Mouse (Mus musculus): ENCODE results near the gene Fam126a. TPM values are rescaled to one million over a fixed set of nuclear protein-coding genes. Genes with fewer than 3 reads are reported as not detected.
"Not testable (repeated sequence)": the region's sequence is repeated elsewhere in the genome, so short reads cannot be mapped to it uniquely, and the experiment has no call there.

Gene Fam126a
- polyA plus RNA-seq, 2 experiments = 15.4 to 64.8 TPM

- TF ChIP-seq EP300 (IDR thresholded peaks at IDR 0.05; ENCODE audit: low read depth) (no peak), CTCF (IDR thresholded peaks at IDR 0.05; ENCODE audit: low read depth) (peak; percentile 78)
- Histone ChIP-seq H3K9ac (replicated peaks) (no peak overlapping the region), H3K27me3 (ENCODE audit: control insufficient read depth, insufficient read depth, low read length) (no peaks in the 10 kb centered on the region), H3K4me2 (ENCODE audit: low read depth) (no peak overlapping the region), H3K9me3 (ENCODE audit: control insufficient read depth, low read length) (no peaks in the 10 kb centered on the region), H3K4me1 (replicated peaks; ENCODE audit: control insufficient read depth in 2 of 2, insufficient read depth in 2 of 2, low read length in 1 of 2) (peaks cover 4 to 13% of the 10 kb centered on the region in 2 experiments; a peak in 3 of 4 replicates), H3K27ac (no peak overlapping the region), H3K36me3 (replicated peaks; ENCODE audit: control insufficient read depth, insufficient read depth, low read depth) (no peaks in the 10 kb centered on the region), H3K4me3 (ENCODE audit: insufficient read depth in 1 of 2, low read depth in 2 of 2, low read length in 2 of 2) (no peak overlapping the region)
- 69% methylated on average over 4 of the region's 4 CpGs for WGBS (ENCODE audit: insufficient replicate concordance)
- ATAC-seq (ENCODE audit: insufficient read depth) (no peak), DNase-seq (ENCODE audit: low read depth in 3 of 3, low spot score in 3 of 3) (peak in 1 of 3 experiments; percentile 19)
Observed at GRCm38 (mm10) chr5:23889461-23889860, 141.0 kb downstream of the Fam126a start.

- Histone ChIP-seq H3K27me3 (ENCODE audit: control insufficient read depth, insufficient read depth, low read length) (no peaks in the 10 kb centered on the region), H3K4me3 (ENCODE audit: insufficient read depth in 1 of 2, low read depth in 2 of 2, low read length in 2 of 2) (no peak overlapping the region), H3K4me1 (replicated peaks; ENCODE audit: control insufficient read depth in 2 of 2, insufficient read depth in 2 of 2, low read length in 1 of 2) (peaks cover 2 to 4% of the 10 kb centered on the region in 2 experiments; a peak in 2 of 4 replicates), H3K9me3 (ENCODE audit: control insufficient read depth, low read length) (no peaks in the 10 kb centered on the region), H3K4me2 (ENCODE audit: low read depth) (no peak overlapping the region), H3K27ac (no peak overlapping the region), H3K9ac (replicated peaks) (no peak overlapping the region), H3K36me3 (replicated peaks; ENCODE audit: control insufficient read depth, insufficient read depth, low read depth) (no peaks in the 10 kb centered on the region)
- TF ChIP-seq CTCF (IDR thresholded peaks at IDR 0.05; ENCODE audit: low read depth) = no peak
- no peak for TF ChIP-seq EP300 (IDR thresholded peaks at IDR 0.05; ENCODE audit: low read depth)
- DNase-seq (ENCODE audit: low read depth in 3 of 3, low spot score in 3 of 3) (no peak), ATAC-seq (ENCODE audit: insufficient read depth) (no peak)
- WGBS (ENCODE audit: insufficient replicate concordance) = 37% methylated on average over 3 of the region's 3 CpGs
Observed at GRCm38 (mm10) chr5:23887111-23887510, 143.4 kb downstream of the Fam126a start.

- H3K4me1 ChIP-seq (replicated peaks; ENCODE audit: control insufficient read depth in 2 of 2, insufficient read depth in 2 of 2, low read length in 1 of 2) = no peaks in the 10 kb centered on the region
- H3K4me2 ChIP-seq (ENCODE audit: low read depth) = no peak overlapping the region
- H3K9ac ChIP-seq (replicated peaks) = no peak overlapping the region
- H3K27me3 ChIP-seq (ENCODE audit: control insufficient read depth, insufficient read depth, low read length) = peaks cover 2% of the 10 kb centered on the region; the same call in 1 of the 2 replicates
- H3K9me3 ChIP-seq (ENCODE audit: control insufficient read depth, low read length) = no peaks in the 10 kb centered on the region
- no peak overlapping the region for H3K4me3 ChIP-seq (ENCODE audit: insufficient read depth in 1 of 2, low read depth in 2 of 2, low read length in 2 of 2)
- 41% methylated on average over 5 of the region's 5 CpGs for WGBS (ENCODE audit: insufficient replicate concordance)
- H3K36me3 ChIP-seq (replicated peaks; ENCODE audit: control insufficient read depth, insufficient read depth, low read depth) = no peaks in the 10 kb centered on the region
- TF ChIP-seq EP300 (IDR thresholded peaks at IDR 0.05; ENCODE audit: low read depth) = no peak
- no peak overlapping the region for H3K27ac ChIP-seq
- no peak for DNase-seq (ENCODE audit: low read depth in 3 of 3, low spot score in 3 of 3)
- no peak for ATAC-seq (ENCODE audit: insufficient read depth)
Observed at GRCm38 (mm10) chr5:23874457-23874856, 156.0 kb downstream of the Fam126a start.

GRCm38 (mm10) chr5:23872586-23872985 lies 157.9 kb downstream of the Fam126a start:
- no peak overlapping the region for H3K4me2 ChIP-seq (ENCODE audit: low read depth)
- H3K27me3 ChIP-seq (ENCODE audit: control insufficient read depth, insufficient read depth, low read length) = peaks cover 2% of the 10 kb centered on the region; the same call in 1 of the 2 replicates
- H3K4me3 ChIP-seq (ENCODE audit: insufficient read depth in 1 of 2, low read depth in 2 of 2, low read length in 2 of 2) = no peak overlapping the region
- 52% methylated on average over 6 of the region's 6 CpGs for WGBS (ENCODE audit: insufficient replicate concordance)
- DNase-seq (ENCODE audit: low read depth in 3 of 3, low spot score in 3 of 3) (no peak), ATAC-seq (ENCODE audit: insufficient read depth) (no peak)
- TF ChIP-seq EP300 (IDR thresholded peaks at IDR 0.05; ENCODE audit: low read depth) = no peak
- no peak for TF ChIP-seq CTCF (IDR thresholded peaks at IDR 0.05; ENCODE audit: low read depth)
- no peaks in the 10 kb centered on the region for H3K9me3 ChIP-seq (ENCODE audit: control insufficient read depth, low read length)
- no peaks in the 10 kb centered on the region for H3K4me1 ChIP-seq (replicated peaks; ENCODE audit: control insufficient read depth in 2 of 2, insufficient read depth in 2 of 2, low read length in 1 of 2)
- no peak overlapping the region for H3K9ac ChIP-seq (replicated peaks)
- no peak overlapping the region for H3K27ac ChIP-seq
- H3K36me3 ChIP-seq (replicated peaks; ENCODE audit: control insufficient read depth, insufficient read depth, low read depth) = no peaks in the 10 kb centered on the region

- H3K27me3 ChIP-seq (ENCODE audit: control insufficient read depth, insufficient read depth, low read length); DNase-seq (ENCODE audit: low read depth in 3 of 3, low spot score in 3 of 3); H3K4me2 ChIP-seq (ENCODE audit: low read depth); H3K36me3 ChIP-seq (replicated peaks; ENCODE audit: control insufficient read depth, insufficient read depth, low read depth); H3K9ac ChIP-seq (replicated peaks); H3K9me3 ChIP-seq (ENCODE audit: control insufficient read depth, low read length); ATAC-seq (ENCODE audit: insufficient read depth); H3K4me1 ChIP-seq (replicated peaks; ENCODE audit: control insufficient read depth in 2 of 2, insufficient read depth in 2 of 2, low read length in 1 of 2); H3K27ac ChIP-seq; H3K4me3 ChIP-seq (ENCODE audit: insufficient read depth in 1 of 2, low read depth in 2 of 2, low read length in 2 of 2): not testable (repeated sequence)
- WGBS (ENCODE audit: insufficient replicate concordance) = 58% methylated on average over 2 of the region's 2 CpGs
Observed at GRCm38 (mm10) chr5:23871323-23871722, 159.2 kb downstream of the Fam126a start.
